Mouse (Mus musculus) adrenal gland, adult 8-10 months (tissue): Measurements from ENCODE around the gene Ndufs2. TPM values are rescaled to one million over a fixed set of nuclear protein-coding genes. Genes with fewer than 3 reads are reported as not detected.

ENCODE experiments used
- DNase-seq: peaks from one replicate; pipeline ENCODE4 v3.0.0; 2022
- total RNA-seq, 4 experiments: library from RNA; stranded (reverse); gene quantifications; 2 replicates each; pipeline ENCODE4 v1.2.4; 2022

Gene Ndufs2
- total RNA-seq, 4 experiments from 2014 or later = 609 to 713 (median 672) TPM

GRCm38 (mm10) chr1:171279012-171279705, 28.0 kb upstream of the Ndufs2 start:
- peak; percentile 5 for DNase-seq

DNA sequence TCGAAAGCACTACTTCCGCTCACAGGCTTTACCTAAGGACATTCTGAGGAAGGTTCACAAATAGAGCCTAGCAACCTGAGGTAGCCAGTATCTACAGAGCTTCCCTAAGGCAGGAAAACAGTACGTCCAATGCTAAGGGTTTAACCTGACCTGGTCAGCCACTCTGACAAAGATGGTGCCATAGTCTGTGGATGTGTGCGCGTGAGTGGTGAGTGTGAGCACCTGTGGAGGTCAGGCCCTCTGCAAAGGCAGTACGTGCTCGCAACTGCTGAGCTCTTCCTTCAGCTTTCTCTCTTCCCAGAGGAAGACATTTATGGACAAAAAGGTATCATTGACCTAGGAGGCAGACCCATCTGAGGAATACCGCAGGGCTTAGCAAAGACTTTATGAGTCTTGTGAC, 27.2 kb upstream of the Ndufs2 start:
- DNase-seq = peak; percentile 1

DNA sequence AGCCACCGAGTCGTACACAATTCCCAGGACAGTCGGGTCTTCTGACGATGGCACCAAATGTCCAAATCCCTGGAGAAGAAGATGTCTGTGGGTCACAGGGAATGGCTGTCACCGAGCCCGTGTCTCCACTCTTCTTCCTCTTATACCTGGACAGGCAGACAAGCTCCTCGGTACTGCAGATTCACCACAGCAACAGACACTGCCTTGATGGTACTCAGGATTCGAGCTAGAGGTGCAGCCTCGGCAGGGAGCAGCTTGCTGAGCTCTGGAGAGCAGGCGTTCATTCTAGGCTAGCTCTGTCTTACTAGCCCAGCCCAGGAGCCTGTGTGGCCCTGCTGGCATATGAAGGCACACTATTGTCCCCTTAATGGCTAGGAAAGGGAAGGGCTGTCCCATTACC, 26.5 kb upstream of the Ndufs2 start:
- DNase-seq = no peak

DNA sequence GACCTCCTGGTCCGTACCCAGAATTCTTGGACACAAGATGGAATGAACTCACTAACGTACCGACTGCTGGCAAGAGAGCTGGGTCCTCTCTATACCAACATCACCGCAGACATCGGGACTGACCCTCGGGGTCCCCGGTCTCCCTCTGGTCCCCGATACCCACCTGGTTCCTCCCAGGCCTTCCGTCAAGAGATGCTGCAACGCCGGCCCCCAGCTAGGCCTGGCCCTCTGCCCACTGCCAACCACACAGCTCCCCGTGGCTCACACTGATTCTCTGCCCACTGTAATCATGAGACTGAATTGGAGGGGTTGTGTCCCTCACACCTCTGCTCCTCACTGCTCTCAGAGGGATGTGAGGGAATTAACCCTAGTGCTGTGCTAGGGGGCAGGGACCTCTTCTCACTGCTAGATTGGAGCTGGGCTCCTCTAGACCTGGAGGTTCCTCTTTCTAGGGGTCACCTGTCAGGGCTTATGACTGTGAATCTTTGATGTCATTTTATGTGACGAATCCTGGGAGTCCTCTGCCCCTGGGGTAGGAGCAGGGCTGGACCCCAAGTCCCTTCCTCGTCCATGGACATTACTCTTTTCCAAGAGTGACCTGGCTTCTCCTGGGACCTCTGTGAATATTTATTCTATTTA, 25.0 kb upstream of the Ndufs2 start:
- DNase-seq = no peak

DNA sequence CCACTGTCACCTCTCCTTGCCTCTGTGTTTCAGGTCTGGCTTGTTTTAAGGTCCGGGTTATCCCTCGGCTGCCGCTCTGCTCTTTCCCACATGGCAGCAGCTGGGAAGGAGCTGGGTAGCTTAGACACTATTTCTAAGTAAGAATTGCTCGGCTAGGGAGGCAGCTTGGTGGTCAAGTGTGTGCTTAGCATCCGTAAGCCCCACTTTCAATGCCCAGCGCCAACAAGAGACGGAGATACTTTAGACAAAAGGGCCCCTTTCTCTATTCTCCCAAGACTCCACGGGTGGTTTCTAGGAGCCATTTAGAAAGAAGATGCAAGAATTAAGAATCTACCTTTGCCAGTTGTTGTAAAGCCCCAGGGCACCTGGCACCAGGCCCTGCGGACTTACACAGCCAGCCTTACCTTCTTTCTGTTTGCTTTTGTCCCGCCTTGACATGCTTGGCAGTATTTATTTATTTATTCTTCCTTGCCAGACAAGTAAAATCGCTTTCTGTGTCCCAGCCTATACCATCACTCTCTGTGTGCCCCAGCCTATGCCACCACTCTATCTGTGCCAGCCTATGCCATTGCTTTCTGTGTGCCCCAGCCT, 24.1 kb upstream of the Ndufs2 start:
- no peak for DNase-seq

- DNase-seq = no peak
Observed at GRCm38 (mm10) chr1:171274171-171274570, 23.0 kb upstream of the Ndufs2 start.

GRCm38 (mm10) chr1:171272086-171272485, 20.9 kb upstream of the Ndufs2 start:
- DNase-seq = no peak

DNA sequence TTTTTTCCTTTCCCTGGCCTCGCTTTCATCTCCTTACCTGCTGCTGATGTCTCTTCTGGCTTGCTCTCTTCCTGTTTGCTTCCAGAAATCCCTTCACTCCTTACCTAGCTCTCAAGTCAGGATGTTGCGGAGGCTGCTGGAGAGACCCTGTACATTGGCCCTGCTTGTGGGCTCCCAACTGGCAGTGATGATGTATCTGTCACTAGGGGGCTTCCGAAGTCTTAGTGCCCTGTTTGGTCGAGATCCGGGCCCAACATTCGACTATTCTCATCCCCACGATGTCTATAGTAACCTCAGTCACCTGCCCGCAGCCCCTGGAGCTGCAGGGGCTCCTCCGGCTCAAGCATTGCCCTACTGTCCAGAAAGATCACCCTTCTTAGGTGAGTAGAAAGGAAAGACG, 20.4 kb upstream of the Ndufs2 start:
- DNase-seq = no peak

DNA sequence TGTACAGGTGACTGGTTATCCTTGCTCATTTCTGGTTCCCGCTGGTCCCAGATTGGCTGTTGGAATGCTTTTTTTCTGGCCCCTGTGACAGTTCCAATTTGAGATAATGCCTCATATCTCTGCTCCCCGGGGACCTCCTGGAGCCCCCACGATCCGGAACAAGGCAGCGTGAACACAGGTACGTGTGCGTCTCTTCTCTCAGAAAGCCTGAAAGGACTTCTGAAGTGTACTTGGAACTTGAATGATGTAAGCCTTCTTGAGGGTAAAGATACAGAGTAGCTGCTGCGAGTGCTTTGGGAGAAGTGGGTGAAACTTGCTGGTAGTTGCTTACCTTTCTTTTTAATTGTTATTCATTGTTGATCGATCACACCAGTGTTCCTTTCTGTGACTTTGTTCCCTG, 20.0 kb upstream of the Ndufs2 start:
- DNase-seq = no peak

DNA sequence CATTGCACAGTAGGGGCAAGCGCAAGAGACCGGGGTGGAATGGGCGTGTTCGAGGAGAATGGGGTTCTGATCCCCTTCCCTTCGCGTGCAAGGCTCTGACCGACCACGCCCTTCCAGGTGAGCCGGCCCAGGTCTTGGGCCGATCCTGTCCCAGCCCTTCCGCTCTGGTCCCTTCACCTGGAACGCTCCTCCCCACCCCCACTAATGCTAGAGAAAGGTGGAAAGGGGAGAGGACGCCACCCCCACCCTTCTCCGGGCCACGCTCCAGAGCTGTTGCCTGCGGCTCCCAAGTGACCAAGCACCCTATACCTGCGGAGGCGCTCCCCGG, 19.3 kb upstream of the Ndufs2 start:
- no peak for DNase-seq

DNA sequence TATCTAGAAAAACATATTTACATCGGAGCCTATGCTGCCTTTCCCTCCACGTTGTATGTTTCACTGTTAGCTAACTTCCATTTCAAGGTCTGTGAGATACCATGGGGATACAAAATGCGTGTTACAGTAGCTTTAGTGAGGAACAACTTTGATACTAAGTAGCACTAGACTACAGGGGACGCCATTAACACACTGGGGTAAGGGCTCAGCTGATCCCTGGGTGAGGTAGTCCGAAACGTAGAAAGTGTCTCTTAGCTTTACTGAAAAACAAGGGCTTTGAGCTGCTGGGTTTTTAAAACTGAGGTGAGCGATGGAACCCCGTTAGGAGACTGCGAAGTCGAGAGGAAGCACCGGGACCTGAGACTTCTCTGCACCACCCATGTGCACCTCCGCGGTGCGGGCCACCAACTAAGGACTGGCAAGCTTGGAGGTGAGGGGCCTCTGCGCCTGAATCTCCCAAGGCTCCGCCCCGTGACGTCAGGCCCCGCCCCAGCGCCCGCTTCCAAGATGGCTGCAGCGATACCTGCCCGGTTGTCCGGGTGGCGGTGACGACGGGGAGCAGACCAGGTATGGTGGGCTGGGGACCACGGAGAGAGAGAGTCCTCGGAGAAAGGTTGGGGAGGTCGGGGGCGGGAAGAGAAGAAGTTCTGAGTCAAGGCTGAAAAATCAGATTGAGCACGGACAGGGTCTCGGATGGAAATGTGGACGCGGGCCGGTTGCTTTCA, 18.8 kb upstream of the Ndufs2 start, which contains the start of gene B4galt3:
Gene B4galt3 (plus strand): TSS at position 481 of the 725 bp plus-strand sequence.
- DNase-seq = peak; percentile 93

GRCm38 (mm10) chr1:171268341-171268740, 17.2 kb upstream of the Ndufs2 start:
- DNase-seq = no peak

GRCm38 (mm10) chr1:171265971-171266744, 15.0 kb upstream of the Ndufs2 start:
- DNase-seq = no peak

DNA sequence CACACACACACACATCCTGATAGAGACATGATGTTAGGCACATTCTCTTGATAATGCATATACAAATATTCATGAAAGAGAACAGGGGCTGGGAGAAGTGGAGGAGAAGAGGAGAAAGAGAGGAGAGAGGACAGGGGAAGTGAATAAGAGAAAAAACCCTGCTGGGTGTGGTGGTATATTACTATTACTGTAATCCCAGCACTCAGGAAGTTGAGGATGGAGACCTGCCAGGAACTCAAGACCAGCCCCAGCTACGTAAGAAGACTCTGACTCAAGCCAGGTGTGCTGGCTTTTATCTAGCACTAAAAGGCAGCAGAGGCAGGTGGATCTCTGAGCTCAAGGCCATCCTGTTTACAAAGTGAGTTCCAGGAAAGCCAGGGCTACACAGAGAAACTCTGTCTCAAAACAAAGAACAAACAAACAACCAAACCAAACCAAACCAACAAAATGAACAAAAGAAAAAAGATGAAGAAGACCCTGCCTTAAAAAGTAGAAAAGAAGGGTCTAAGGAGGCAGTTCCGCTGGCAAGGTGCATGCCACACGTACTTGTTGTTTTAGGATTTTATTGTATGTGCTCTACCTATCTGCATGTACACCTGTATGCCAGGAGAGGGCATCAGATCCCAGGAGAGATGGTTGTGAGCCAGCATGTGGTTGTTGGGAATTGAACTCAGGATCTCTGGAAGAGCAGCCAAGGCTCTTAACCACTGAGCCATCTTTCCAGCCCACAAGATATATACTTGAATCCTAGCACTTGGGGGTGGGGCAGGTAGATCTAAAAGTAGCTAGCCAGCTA, 12.7 kb upstream of the Ndufs2 start:
- DNase-seq = no peak

DNA sequence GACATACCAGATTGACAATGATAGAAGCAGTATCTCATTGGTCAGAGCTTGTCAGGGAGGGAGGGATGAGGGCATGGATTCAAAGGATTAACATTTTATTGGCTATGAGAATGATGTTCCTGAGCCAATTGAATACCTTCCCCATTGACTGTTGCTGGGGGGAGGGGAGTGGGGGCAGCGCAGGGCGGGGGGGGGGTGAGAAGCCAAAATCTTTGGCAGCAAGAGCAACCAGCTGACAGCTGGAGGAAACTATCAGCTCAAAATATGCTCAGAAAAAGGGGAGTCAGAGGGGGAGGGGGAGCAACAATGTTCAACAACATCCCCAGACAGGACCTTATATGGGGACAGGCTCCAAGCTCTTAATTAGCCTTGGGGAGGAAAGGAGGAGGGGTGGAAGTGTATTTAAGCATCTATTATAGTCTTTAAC, 12.0 kb upstream of the Ndufs2 start:
- DNase-seq = no peak

- no peak for DNase-seq
Observed at GRCm38 (mm10) chr1:171262594-171263130, 11.5 kb upstream of the Ndufs2 start.

DNA sequence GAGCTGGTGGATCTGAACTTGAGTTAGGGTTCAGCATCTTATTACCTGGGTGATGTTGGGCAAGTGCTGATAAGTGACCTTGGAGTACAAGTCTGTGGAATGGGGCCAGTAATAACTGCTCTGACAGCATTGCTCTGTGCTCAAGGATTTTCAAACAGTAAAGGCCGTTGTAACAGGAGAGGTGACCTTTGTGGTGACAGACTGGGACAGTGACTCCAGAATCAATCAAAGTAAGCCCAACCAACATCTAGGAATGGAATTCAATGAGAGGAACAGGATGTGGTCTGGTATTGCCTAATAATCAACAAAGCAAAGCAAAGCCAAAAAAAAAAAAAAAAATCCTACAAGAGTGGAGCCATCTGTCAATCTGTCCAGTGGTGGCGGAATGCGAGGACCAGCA, 9.1 kb upstream of the Ndufs2 start:
- no peak for DNase-seq

- no peak for DNase-seq
Observed at GRCm38 (mm10) chr1:171258921-171259320, 7.7 kb upstream of the Ndufs2 start.

GRCm38 (mm10) chr1:171257781-171258180, 6.6 kb upstream of the Ndufs2 start:
- no peak for DNase-seq

DNA sequence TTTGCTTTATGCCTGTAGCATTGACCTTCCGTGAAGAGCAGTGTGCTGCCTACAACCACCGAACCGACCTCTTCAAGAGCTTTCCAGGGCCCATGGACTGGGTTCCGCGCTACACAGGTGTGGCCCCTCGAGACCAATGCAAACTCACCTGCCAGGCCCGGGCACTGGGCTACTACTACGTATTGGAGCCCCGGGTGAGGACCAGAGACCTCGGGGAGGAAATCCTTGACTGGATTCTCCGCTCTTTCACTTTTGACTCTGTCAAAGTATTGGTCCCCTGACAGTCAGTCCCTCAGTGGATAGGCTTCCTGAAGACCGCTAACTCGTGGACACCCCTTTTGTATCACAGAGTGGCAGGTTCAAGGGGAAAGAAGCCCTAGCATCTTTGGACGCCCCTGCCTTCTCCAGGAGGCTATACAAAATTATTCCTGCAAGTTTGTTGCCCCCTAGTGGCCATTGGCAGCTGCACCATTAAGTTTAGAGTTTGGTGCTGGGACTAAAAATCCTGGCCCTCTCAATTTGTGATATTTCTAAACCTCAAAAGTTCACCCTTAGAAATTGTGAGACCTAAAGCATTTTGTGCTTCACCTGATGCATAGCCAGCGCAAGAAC, 5.9 kb upstream of the Ndufs2 start:
- no peak for DNase-seq
